Mouse (Mus musculus) liver, adult 2 months (tissue): ENCODE measurements around the gene Ccdc146.

Experiments
- CTCF ChIP-seq: fragments of 200-500 bp; IDR thresholded peaks from 2 replicates; pipeline ENCODE4 v1.5.1; 2011; ENCODE audit warnings: low read depth, low read length, control low read depth
- POLR2A ChIP-seq: fragments of 200-500 bp; IDR thresholded peaks from 2 replicates; pipeline ENCODE4 v1.6.1; 2011; ENCODE audit warnings: low read length, control low read depth; ENCODE audit not compliant: insufficient read depth; ENCODE audit errors: extremely low read depth

- TF ChIP-seq CTCF, result no peak
- TF ChIP-seq POLR2A, result no peak
Measured at GRCm38 (mm10) chr5:21418613-21419012, 5.9 kb downstream of the Ccdc146 start.
